Mouse (Mus musculus) embryonic facial prominence, embryonic 11.5 days (tissue): ENCODE results near the gene Nptxr. TPM values are rescaled to one million over a fixed set of nuclear protein-coding genes. Genes with fewer than 3 reads are reported as not detected.
A peak's percentile ranks its signal among the peaks of the same experiment; 100 is the strongest.

Experiments
- ATAC-seq: fragments of 200-750 bp; cut with Nextera tagmentation; replicated peaks from 2 replicates; pipeline ENCODE4 v1.8.0; 2017; ENCODE audit warnings: low read depth; ENCODE audit not compliant: insufficient number of reproducible peaks, low FRiP score, low TSS enrichment
- DNase-seq: peaks from one replicate; pipeline ENCODE4 v3.0.0-alpha.2; 2015; ENCODE audit warnings: low spot score
- H3K27ac ChIP-seq: fragments of 300-500 bp; sonication (generic); replicated peaks from 2 replicates; pipeline ENCODE4 v1.5.1; 2014; ENCODE audit warnings: mild to moderate bottlenecking, low read depth, low read length, control low read depth
- H3K27me3 ChIP-seq: fragments of 300-500 bp; sonication (generic); 2 replicates; pipeline ENCODE4 v1.6.1; 2014; ENCODE audit warnings: mild to moderate bottlenecking, low read length, moderate library complexity, mixed read lengths; ENCODE audit not compliant: control insufficient read depth, insufficient read depth
- H3K36me3 ChIP-seq: fragments of 300-500 bp; sonication (generic); replicated peaks from 2 replicates; pipeline ENCODE4 v1.6.1; 2014; ENCODE audit warnings: low read depth, mild to moderate bottlenecking, low read length, moderate library complexity, mixed read lengths; ENCODE audit not compliant: control insufficient read depth, insufficient read depth
- H3K4me1 ChIP-seq: fragments of 300-500 bp; sonication (generic); 2 replicates; pipeline ENCODE4 v1.6.1; 2014; ENCODE audit warnings: low read length, mixed read lengths; ENCODE audit not compliant: control insufficient read depth, insufficient read depth
- H3K4me2 ChIP-seq: fragments of 300-500 bp; sonication (generic); 2 replicates; pipeline ENCODE4 v1.6.1; 2014; ENCODE audit warnings: low read depth, mild to moderate bottlenecking, control low read depth, low read length, moderate library complexity
- H3K4me3 ChIP-seq: fragments of 300-500 bp; sonication (generic); 2 replicates; pipeline ENCODE4 v1.5.1; 2014; ENCODE audit warnings: low read depth, low read length, control low read depth
- H3K9ac ChIP-seq: fragments of 300-500 bp; sonication (generic); replicated peaks from 2 replicates; pipeline ENCODE4 v1.6.1; 2014; ENCODE audit warnings: mild to moderate bottlenecking, control low read depth, low read length
- H3K9me3 ChIP-seq: fragments of 300-500 bp; sonication (generic); replicated peaks from 2 replicates; pipeline ENCODE4 v1.6.1; 2016; ENCODE audit warnings: mild to moderate bottlenecking, low read length, inconsistent platforms, mixed read lengths; ENCODE audit not compliant: control insufficient read depth
- WGBS: fragments of 180-500 bp; shearing (Covaris S2); extraction: QIAGEN DNeasy Blood & Tissue Kit; methylation state at CpG from one replicate; pipeline ENCODE4 v1.1.7; 2014; 5-methylcytosine and 5-hydroxymethylcytosine counted together
- polyA plus RNA-seq: library from polyadenylated mRNA; unstranded; fragments of >200 nt; fragmentation: Nextera tagmentation; extraction: Ambion mirVana; gene quantifications from 2 replicates; pipeline ENCODE4 v1.2.1, GENCODE M21; 2014

The Nptxr gene
- polyA plus RNA-seq, 1 experiment from 2014 or later, result 0.77 TPM

- Histone ChIP-seq H3K36me3 (no peaks in the 10 kb centered on the region), H3K4me2 (no peak overlapping the region), H3K4me1 (no peaks in the 10 kb centered on the region), H3K4me3 (no peak overlapping the region), H3K27me3 (no peaks in the 10 kb centered on the region), H3K9ac (no peak overlapping the region), H3K9me3 (no peaks in the 10 kb centered on the region), H3K27ac (no peak overlapping the region)
- no peak for ATAC-seq
- 70% methylated on average over 8 of the region's 8 CpGs for WGBS
- DNase-seq, result no peak
These were observed 59.8 kb downstream of the Nptxr start for GRCm38 (mm10) chr15:79744742-79745141.

GRCm38 (mm10) chr15:79744001-79744400 lies 60.6 kb downstream of the Nptxr start:
- no peak overlapping the region for H3K9ac ChIP-seq
- no peaks in the 10 kb centered on the region for H3K36me3 ChIP-seq
- no peaks in the 10 kb centered on the region for H3K4me1 ChIP-seq
- H3K27ac ChIP-seq, result no peak overlapping the region
- H3K27me3 ChIP-seq, result no peaks in the 10 kb centered on the region
- ATAC-seq (no peak), DNase-seq (no peak)
- no peak overlapping the region for H3K4me3 ChIP-seq
- H3K4me2 ChIP-seq, result no peak overlapping the region
- WGBS, result 90% methylated on average over 11 of the region's 11 CpGs
- no peaks in the 10 kb centered on the region for H3K9me3 ChIP-seq

- peak overlapping the region; percentile 98 for H3K4me3 ChIP-seq
- no peaks in the 10 kb centered on the region for H3K36me3 ChIP-seq
- H3K4me1 ChIP-seq, result no peaks in the 10 kb centered on the region
- H3K27me3 ChIP-seq, result no peaks in the 10 kb centered on the region
- WGBS, result under 1% methylated on average over 23 of the region's 23 CpGs
- H3K9ac ChIP-seq, result peak overlapping the region; percentile 92
- H3K27ac ChIP-seq, result 0 out of 2 replicates have a peak overlapping the region, but pooled peaks have one; percentile 21
- no peak for DNase-seq
- H3K4me2 ChIP-seq, result peak overlapping the region; percentile 69
- peak; percentile 29 for ATAC-seq
- H3K9me3 ChIP-seq, result no peaks in the 10 kb centered on the region
These were observed 61.9 kb downstream of the Nptxr start for GRCm38 (mm10) chr15:79742706-79743023.

GRCm38 (mm10) chr15:79741921-79742705 lies 62.5 kb downstream of the Nptxr start, which contains the start of gene Sun2:
TSS of gene Sun2 (minus strand) at chr15:79742536.
- WGBS, result under 1% methylated on average over 90 of the region's 93 CpGs
- Histone ChIP-seq H3K27ac (peak within 1 kb of the TSS; percentile 21; the same call in 1 of the 2 replicates), H3K36me3 (no peaks in the 10 kb centered on the region), H3K9ac (peak within 1 kb of the TSS; percentile 92), H3K4me3 (peak within 1 kb of the TSS; percentile 98), H3K9me3 (no peaks in the 10 kb centered on the region), H3K4me2 (peak within 1 kb of the TSS; percentile 87), H3K27me3 (no peaks in the 10 kb centered on the region), H3K4me1 (no peaks in the 10 kb centered on the region)
- DNase-seq, result peak; percentile 90
- peak; percentile 89 for ATAC-seq

- Histone ChIP-seq H3K4me2 (peak overlapping the region; percentile 87), H3K27me3 (no peaks in the 10 kb centered on the region), H3K4me3 (peak overlapping the region; percentile 98), H3K27ac (no peak overlapping the region), H3K4me1 (no peaks in the 10 kb centered on the region), H3K9ac (peak overlapping the region; percentile 92), H3K36me3 (peaks cover 6% of the 10 kb centered on the region), H3K9me3 (no peaks in the 10 kb centered on the region)
- no peak for ATAC-seq
- WGBS, result 42% methylated on average over 14 of the region's 14 CpGs
- no peak for DNase-seq
These were observed 63.2 kb downstream of the Nptxr start for GRCm38 (mm10) chr15:79741173-79741858.

- Histone ChIP-seq H3K27me3 (no peaks in the 10 kb centered on the region), H3K9me3 (no peaks in the 10 kb centered on the region), H3K36me3 (peaks cover 6% of the 10 kb centered on the region), H3K27ac (no peak overlapping the region), H3K4me1 (no peaks in the 10 kb centered on the region), H3K9ac (no peak overlapping the region; the same call in 1 of the 2 replicates), H3K4me3 (no peak overlapping the region), H3K4me2 (peak overlapping the region; percentile 87; the same call in 1 of the 2 replicates)
- DNase-seq (no peak), ATAC-seq (no peak)
- 81% methylated on average over 3 of the region's 3 CpGs for WGBS
These were observed 63.8 kb downstream of the Nptxr start for GRCm38 (mm10) chr15:79740739-79741138.

Other genes starting within 250 kb of the Nptxr start
- 0.89 and 1.5 TPM in 2 replicates for gene Dmc1, start 199.7 kb downstream of the Nptxr start, polyA plus RNA-seq
- gene Fam227a, start 145.8 kb downstream of the Nptxr start, polyA plus RNA-seq, result 1.8 and 3.3 TPM in 2 replicates
- gene Cby1, start 145.6 kb downstream of the Nptxr start, polyA plus RNA-seq, result 64.3 and 66.2 TPM in 2 replicates
- 308 and 320 TPM in 2 replicates for gene Tomm22, start 133.9 kb downstream of the Nptxr start, polyA plus RNA-seq
- gene Josd1, start 116.8 kb downstream of the Nptxr start, polyA plus RNA-seq, result 16.4 and 17.4 TPM in 2 replicates
- 29.2 and 31.6 TPM in 2 replicates for gene Gtpbp1, start 113.9 kb downstream of the Nptxr start, polyA plus RNA-seq
- 3.1 and 4.4 TPM in 2 replicates for gene Sun2, start 62.2 kb downstream of the Nptxr start, polyA plus RNA-seq
- 61.6 and 64.2 TPM in 2 replicates for gene Dnal4, start 26.9 kb downstream of the Nptxr start, polyA plus RNA-seq
- gene Npcd, start 29.5 kb upstream of the Nptxr start, polyA plus RNA-seq, result 0.56 TPM in 1 of 2 replicates, not detected in the other
- 8.3 and 12.1 TPM in 2 replicates for gene Cbx6, start 29.9 kb upstream of the Nptxr start, polyA plus RNA-seq
- gene Apobec3, start 86.9 kb upstream of the Nptxr start, polyA plus RNA-seq, result 7.6 and 7.9 TPM in 2 replicates
- gene Cbx7, start 166.4 kb upstream of the Nptxr start, polyA plus RNA-seq, result 0.75 and 1.3 TPM in 2 replicates
- gene Pdgfb, start 210.2 kb upstream of the Nptxr start, polyA plus RNA-seq, result 2.5 and 2.8 TPM in 2 replicates